Mouse (Mus musculus) testis, adult 2 months (tissue): Measurements from ENCODE around the gene Pmvk.

Experiments used
- CTCF ChIP-seq: fragments of 200-500 bp; IDR thresholded peaks from 2 replicates; pipeline ENCODE4 v1.5.1; 2012; ENCODE audit warnings: low read depth, mild to moderate bottlenecking, inconsistent platforms, low read length, moderate library complexity; ENCODE audit not compliant: control insufficient read depth, insufficient read depth, insufficient replicate concordance
- POLR2A ChIP-seq: fragments of 200-500 bp; IDR thresholded peaks from 2 replicates; pipeline ENCODE4 v1.6.1; 2012; ENCODE audit warnings: low read depth, mild to moderate bottlenecking, inconsistent platforms, low read length, moderate library complexity; ENCODE audit not compliant: control insufficient read depth

DNA sequence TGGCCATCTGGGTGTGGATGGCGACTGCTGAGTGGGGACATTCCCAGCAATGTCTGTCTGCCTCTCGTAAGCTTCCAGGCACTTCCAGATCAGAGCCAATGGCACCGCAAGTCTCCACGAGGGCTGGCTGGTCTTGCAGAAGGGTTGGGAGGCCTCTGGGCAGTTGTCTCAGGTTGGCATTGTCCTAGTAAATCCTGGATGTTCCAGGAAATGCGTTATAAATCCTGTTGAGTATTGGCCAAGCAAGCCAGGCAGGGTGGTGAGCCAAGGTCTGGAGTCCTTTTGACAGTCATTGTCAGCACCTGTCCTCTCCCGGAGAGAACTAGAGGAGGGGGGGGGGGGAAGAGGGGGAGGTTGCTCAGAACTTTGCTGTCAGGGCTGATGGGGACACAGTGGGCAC is 24.7 kb downstream of the Pmvk start:
- TF ChIP-seq CTCF, result no peak
- no peak for TF ChIP-seq POLR2A
